Mouse (Mus musculus) limb, embryonic 15.5 days (tissue): ENCODE measurements at regions not wholly inside any gene's neighbourhood (a gene's known extent, or its start where the extent isn't known, plus 50 kb on each side); places are given as distances from the start of the nearest gene placed in this dataset.
"Not testable (repeated sequence)": the region's sequence is repeated elsewhere in the genome, so short reads cannot be mapped to it uniquely, and the experiment has no call there.

Experiments used
- ATAC-seq: fragments of 200-750 bp; cut with Nextera tagmentation; 2 replicates; pipeline ENCODE4 v1.8.0; 2017; ENCODE audit warnings: low read depth, moderate TSS enrichment; ENCODE audit not compliant: insufficient number of reproducible peaks, low FRiP score, low TSS enrichment
- H3K27ac ChIP-seq: fragments of 300-500 bp; sonication (generic); 2 replicates; pipeline ENCODE4 v1.5.1; 2015; ENCODE audit warnings: moderate library complexity, mild to moderate bottlenecking, inconsistent platforms
- H3K27me3 ChIP-seq: fragments of 300-500 bp; sonication (generic); 2 replicates; pipeline ENCODE4 v1.6.1; 2015; ENCODE audit warnings: inconsistent platforms
- H3K36me3 ChIP-seq: fragments of 300-500 bp; sonication (generic); 2 replicates; pipeline ENCODE4 v1.6.1; 2015; ENCODE audit warnings: inconsistent platforms
- H3K4me1 ChIP-seq: fragments of 300-500 bp; sonication (generic); 2 replicates; pipeline ENCODE4 v1.6.1; 2015; ENCODE audit warnings: inconsistent platforms
- H3K4me2 ChIP-seq: fragments of 300-500 bp; sonication (generic); 2 replicates; pipeline ENCODE4 v1.6.1; 2015; ENCODE audit warnings: mild to moderate bottlenecking, inconsistent platforms
- H3K4me3 ChIP-seq: fragments of 300-500 bp; sonication (generic); 2 replicates; pipeline ENCODE4 v1.5.1; 2015; ENCODE audit warnings: mild to moderate bottlenecking, inconsistent platforms
- H3K9ac ChIP-seq: fragments of 300-500 bp; sonication (generic); 2 replicates; pipeline ENCODE4 v1.6.1; 2015; ENCODE audit warnings: inconsistent platforms
- H3K9me3 ChIP-seq: fragments of 300-500 bp; sonication (generic); 2 replicates; pipeline ENCODE4 v1.6.1; 2016; ENCODE audit warnings: inconsistent platforms
- WGBS: fragments of 180-500 bp; shearing (Covaris S2); methylation state at CpG from one replicate; pipeline ENCODE4 v1.1.7; 2015; 5-methylcytosine and 5-hydroxymethylcytosine counted together

DNA sequence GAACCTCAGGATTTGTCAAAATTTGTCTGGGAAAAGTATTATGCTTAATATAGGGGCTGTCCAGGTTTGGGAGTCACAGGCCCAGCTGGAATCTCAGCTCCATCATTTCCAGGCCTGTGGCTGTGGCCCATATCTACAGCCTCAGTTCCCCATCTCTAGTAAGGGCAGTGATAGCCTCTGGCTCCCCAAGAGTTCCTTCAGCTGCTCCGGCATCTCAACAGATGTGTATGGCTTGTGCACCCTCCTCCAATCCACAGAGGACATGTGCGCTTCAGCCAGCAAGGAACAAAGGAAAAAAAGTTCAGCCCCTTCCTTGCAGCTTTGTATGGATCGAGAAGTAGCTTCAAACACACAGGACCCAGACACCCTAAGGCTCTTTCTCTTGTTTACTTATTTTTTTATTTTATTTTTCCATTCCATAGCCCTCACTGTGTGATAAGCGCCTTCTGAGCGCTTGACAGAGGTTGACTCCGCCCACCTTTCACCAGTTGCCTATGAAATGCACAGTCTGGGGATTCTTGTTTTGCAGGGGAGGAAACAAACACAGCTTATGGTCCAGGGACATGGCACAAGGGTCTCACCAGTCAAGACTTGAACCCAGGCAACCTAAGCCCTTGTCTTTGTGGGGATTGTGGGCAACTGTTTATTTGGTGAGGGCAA, 222.3 kb upstream of the Klf3 start:
- WGBS, result 75% methylated on average over 6 of the region's 6 CpGs
- Histone ChIP-seq H3K4me2 (no peak overlapping the region), H3K9me3 (no peaks in the 10 kb centered on the region), H3K4me1 (peaks cover 36% of the 10 kb centered on the region), H3K27ac (no peak overlapping the region), H3K4me3 (no peak overlapping the region), H3K36me3 (no peaks in the 10 kb centered on the region), H3K9ac (no peak overlapping the region), H3K27me3 (0 out of 2 replicates have a peak, but pooled peaks cover 4% of the 10 kb centered on the region)
- no peak for ATAC-seq

DNA sequence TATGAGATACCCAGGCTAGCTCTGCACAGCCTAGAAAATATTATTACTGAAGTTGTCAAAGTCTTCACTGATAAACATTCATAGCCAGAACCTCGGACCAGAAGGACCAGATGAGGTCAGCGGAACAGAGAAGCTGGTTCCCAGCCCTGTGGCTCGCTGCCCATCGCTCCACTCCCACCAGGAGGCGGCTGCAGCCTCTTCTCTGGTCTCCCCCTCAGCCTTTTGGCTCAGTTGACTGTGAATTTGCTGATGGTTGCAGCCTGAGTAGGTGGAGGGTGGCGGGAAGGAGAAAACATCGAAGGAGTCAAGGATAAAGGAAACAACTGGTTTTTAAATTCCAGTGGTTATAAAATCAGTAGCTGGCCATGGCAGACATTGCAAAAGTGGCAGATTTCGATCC, 221.7 kb upstream of the Klf3 start:
- H3K27me3 ChIP-seq, result 0 out of 2 replicates have a peak, but pooled peaks cover 4% of the 10 kb centered on the region
- H3K27ac ChIP-seq, result no peak overlapping the region
- no peak for ATAC-seq
- H3K9me3 ChIP-seq, result no peaks in the 10 kb centered on the region
- WGBS, result 53% methylated on average over 8 of the region's 8 CpGs
- peaks cover 31% of the 10 kb centered on the region for H3K4me1 ChIP-seq
- H3K9ac ChIP-seq, result no peak overlapping the region
- no peak overlapping the region for H3K4me3 ChIP-seq
- H3K36me3 ChIP-seq, result no peaks in the 10 kb centered on the region
- no peak overlapping the region for H3K4me2 ChIP-seq

DNA sequence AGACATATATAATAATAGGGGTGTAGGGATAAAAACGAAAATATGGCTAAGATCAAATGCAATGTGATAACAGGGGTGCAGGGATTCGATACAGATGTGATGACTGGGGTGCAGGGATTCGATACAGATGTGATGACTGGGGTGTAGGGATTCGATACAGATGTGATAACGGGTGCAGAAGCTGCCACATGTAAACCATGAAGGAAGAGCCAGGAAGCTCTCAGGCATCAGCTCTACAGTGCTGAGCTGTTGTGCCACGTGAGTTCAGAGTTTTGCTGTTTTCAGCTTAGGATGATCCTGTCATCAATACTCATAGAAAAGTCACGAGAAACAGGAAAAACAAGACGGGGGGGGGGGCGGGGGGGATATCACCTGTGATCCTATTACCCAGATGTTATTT, 221.2 kb upstream of the Klf3 start:
- H3K27me3 ChIP-seq, result 0 out of 2 replicates have a peak, but pooled peaks cover 4% of the 10 kb centered on the region
- ATAC-seq, result no peak
- WGBS, result 50% methylated on average over 9 of the region's 9 CpGs
- peaks cover 25% of the 10 kb centered on the region for H3K4me1 ChIP-seq
- no peak overlapping the region for H3K9ac ChIP-seq
- no peaks in the 10 kb centered on the region for H3K9me3 ChIP-seq
- no peak overlapping the region for H3K4me2 ChIP-seq
- H3K27ac ChIP-seq, result no peak overlapping the region
- H3K36me3 ChIP-seq, result no peaks in the 10 kb centered on the region
- H3K4me3 ChIP-seq, result no peak overlapping the region

DNA sequence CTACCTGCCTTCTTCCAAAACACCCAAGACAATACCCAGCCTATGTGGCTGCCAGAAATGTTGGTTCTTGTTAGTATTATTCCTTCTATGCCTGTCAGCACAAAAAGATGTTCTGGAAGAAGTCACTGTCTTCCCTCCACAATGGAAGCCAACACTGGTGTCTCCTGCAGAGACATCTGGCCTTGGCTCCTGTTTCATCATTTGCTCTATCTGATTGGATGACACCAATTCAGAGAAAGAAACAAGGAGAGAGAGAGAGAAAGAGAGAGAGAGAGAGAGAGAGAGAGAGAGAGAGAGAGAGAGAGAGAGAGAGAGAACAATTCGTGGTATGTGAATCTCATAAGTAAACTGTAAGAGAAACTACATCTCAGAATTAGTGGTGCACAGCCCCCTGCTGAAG, 218.9 kb upstream of the Klf3 start:
- 0 out of 2 replicates have a peak, but pooled peaks cover 4% of the 10 kb centered on the region for H3K27me3 ChIP-seq
- H3K4me2 ChIP-seq, result no peak overlapping the region
- H3K4me1 ChIP-seq, result peaks cover 31% of the 10 kb centered on the region
- no peak overlapping the region for H3K27ac ChIP-seq
- WGBS, result 79% methylated on average over 1 of the region's 1 CpGs
- H3K4me3 ChIP-seq, result no peak overlapping the region
- H3K36me3 ChIP-seq, result no peaks in the 10 kb centered on the region
- no peaks in the 10 kb centered on the region for H3K9me3 ChIP-seq
- ATAC-seq, result no peak
- no peak overlapping the region for H3K9ac ChIP-seq

DNA sequence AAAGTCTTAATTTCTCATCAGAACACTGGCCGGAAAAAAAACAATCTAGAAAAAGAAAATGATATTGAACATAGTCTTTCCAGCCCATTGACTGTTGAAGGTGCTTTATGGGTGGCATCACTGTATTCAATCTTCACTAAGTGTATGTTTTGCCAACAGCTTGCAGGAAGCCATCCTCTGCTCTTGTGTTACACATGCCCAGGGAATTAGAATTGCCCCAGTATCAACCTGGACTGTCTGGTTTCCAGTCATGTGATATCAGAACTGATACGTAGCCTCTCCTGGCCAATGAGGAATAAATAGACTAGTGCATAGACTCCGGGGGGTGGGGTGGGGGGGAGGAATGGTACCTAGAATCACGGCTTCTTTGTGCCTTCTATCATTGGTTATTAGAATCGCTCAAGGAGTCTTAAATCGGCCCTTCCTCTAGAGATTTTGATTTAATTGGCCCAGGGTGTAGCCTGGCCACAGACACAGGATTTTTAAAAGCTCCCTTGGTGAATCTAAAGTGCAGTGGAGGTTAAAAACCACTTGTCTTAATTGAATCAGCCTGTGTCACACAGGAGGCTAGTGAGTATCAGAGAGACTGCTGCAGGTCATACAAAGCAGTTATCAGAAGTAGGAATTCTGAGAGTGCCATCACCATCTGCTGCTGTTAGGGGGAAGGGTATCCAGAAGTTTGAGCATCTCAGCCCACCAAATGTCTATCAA, 218.0 kb upstream of the Klf3 start:
- H3K9ac ChIP-seq, result no peak overlapping the region
- no peak overlapping the region for H3K4me2 ChIP-seq
- H3K27me3 ChIP-seq, result 0 out of 2 replicates have a peak, but pooled peaks cover 4% of the 10 kb centered on the region
- H3K27ac ChIP-seq, result no peak overlapping the region
- H3K4me3 ChIP-seq, result no peak overlapping the region
- no peaks in the 10 kb centered on the region for H3K36me3 ChIP-seq
- whole genome bisulfite sequencing, result 58% methylated on average over 6 of the region's 6 CpGs
- no peak for ATAC-seq
- peaks cover 21% of the 10 kb centered on the region for H3K4me1 ChIP-seq
- H3K9me3 ChIP-seq, result no peaks in the 10 kb centered on the region

DNA sequence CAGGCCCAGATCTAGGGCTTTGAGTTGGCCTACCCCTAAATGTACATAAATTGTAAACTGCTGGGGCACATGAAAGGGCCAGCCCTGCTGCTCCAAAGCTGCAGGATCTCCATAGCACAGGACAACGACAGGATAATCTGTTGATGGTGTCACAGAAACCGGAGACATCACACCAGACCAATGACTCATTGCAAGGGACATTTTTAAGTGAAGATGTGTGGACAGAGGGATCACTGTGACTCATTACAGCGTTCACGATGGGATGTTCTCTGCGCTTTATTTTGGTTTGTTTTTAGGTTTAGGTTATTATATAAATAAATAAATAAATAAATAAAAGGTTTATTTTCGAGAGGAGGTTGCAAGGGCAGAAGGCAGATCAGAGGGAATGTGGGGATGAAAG, 216.9 kb upstream of the Klf3 start:
- Histone ChIP-seq H3K27me3 (0 out of 2 replicates have a peak, but pooled peaks cover 4% of the 10 kb centered on the region), H3K4me2 (no peak overlapping the region), H3K36me3 (no peaks in the 10 kb centered on the region), H3K4me1 (peaks cover 12% of the 10 kb centered on the region), H3K27ac (no peak overlapping the region), H3K9me3 (no peaks in the 10 kb centered on the region), H3K4me3 (no peak overlapping the region), H3K9ac (no peak overlapping the region)
- no peak for ATAC-seq
- WGBS, result 85% methylated on average over 6 of the region's 6 CpGs

DNA sequence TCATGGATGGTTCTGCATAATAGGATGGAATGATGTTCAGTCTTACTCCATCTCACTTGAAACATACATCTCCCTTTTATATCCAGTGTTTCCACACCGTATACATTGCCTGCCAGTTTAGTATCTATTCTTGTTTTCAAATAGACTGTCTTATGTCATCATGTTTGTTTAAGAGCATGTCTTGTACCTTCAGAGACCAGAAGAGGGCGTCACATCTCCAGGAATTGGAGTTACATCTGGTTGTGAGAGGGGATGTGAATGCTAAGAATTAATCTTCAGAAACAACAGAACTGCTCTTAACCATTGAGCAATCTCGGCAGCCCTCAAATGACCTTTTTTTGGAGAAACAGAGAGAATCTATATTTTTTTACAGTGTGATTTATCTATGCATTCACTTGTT, 216.3 kb upstream of the Klf3 start:
- no peak overlapping the region for H3K9ac ChIP-seq
- no peak overlapping the region for H3K27ac ChIP-seq
- H3K4me3 ChIP-seq, result no peak overlapping the region
- 86% methylated on average over 3 of the region's 3 CpGs for WGBS
- H3K36me3 ChIP-seq, result no peaks in the 10 kb centered on the region
- peaks cover 6% of the 10 kb centered on the region for H3K4me1 ChIP-seq
- ATAC-seq, result no peak
- H3K4me2 ChIP-seq, result no peak overlapping the region
- 0 out of 2 replicates have a peak, but pooled peaks cover 4% of the 10 kb centered on the region for H3K27me3 ChIP-seq
- H3K9me3 ChIP-seq, result no peaks in the 10 kb centered on the region

DNA sequence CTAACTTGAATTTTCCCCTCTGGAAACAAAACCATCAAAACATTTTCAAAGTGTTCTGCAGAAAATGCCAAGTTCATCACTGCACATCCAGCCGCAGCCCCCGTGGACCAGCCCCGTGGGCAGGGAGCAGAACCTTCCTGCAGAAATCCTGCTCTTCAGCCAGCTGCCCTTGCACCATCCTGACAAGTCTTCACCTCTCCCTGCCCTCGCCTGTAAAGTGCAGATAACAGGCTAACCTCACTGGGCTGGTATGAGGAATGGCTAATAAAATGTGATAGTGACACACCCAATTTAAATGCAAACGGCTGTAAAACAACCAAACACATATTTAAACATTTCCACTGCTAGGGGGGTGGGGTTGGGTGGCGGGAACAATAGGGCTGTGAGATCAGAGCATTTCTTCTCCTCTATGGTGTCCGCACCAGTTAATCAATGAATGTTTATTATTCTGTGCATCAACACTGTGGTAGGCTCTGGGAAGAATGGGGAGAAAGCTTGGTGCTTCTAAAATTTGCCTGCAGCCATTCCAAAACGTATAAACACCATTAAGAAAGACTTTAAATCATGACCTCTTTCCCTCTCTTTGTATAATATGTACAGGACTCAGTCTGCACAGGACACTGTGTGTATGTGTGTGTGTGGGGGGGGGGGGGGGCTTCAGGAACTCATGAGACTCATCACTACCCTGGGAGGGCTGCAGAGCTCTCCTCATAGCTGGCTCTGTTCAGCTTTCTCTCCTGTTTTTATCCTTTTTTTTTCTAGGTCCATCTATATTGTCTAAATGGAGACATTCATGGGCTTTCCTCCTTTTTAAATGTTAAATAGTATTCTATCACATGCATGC, 215.1 kb upstream of the Klf3 start:
- 0 out of 2 replicates have a peak, but pooled peaks have one; percentile 55 for ATAC-seq
- no peaks in the 10 kb centered on the region for H3K9me3 ChIP-seq
- H3K27ac ChIP-seq, result no peak overlapping the region; the same call in 1 of the 2 replicates

DNA sequence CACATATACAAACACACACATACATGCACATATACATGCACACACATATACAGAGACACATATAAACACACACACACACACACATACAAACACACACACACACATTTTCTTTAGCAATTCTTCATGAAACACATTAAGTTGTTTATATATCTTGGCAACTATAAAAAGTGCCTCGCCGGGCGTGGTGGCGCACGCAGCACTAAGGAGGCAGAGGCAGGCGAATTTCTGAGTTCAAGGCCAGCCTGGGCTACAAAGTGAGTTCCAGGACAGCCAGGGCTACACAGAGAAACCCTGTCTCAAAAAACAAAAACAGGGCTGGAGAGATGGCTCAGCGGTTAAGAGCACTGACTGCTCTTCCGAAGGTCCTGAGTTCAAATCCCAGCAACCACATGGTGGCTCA, 214.4 kb upstream of the Klf3 start:
- H3K9ac ChIP-seq, H3K9me3 ChIP-seq, H3K27me3 ChIP-seq, ATAC-seq, H3K4me1 ChIP-seq, H3K4me2 ChIP-seq, H3K27ac ChIP-seq, H3K4me3 ChIP-seq, H3K36me3 ChIP-seq: not testable (repeated sequence)
- 94% methylated on average over 8 of the region's 8 CpGs for WGBS

More for the DNA sequence above, 215.1 kb upstream of the Klf3 start:
- Histone ChIP-seq H3K4me2 (no peak overlapping the region), H3K27me3 (0 out of 2 replicates have a peak, but pooled peaks cover 4% of the 10 kb centered on the region), H3K36me3 (no peaks in the 10 kb centered on the region), H3K9ac (no peak overlapping the region), H3K4me1 (peaks cover 6% of the 10 kb centered on the region), H3K4me3 (no peak overlapping the region)
- WGBS, result 19% methylated on average over 8 of the region's 8 CpGs

DNA sequence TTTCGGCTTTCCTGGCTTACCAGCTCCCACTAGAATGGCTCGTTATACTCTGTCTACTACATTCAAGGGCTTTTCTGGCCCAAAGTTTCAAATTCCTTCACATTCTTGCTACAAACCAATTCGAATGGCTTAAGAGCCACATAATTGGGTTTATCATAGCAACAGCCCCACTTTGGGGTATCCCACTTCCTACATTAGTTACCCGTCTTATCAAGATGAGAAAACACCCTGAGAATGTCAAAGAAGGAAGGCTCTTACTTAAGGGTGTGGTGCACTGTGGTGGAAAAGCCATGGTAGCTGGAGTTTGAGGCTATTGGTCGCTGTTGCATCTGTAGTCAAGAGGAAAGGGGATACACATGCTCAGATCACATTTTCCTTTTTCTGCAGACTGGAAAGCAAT, 213.2 kb upstream of the Klf3 start:
- Histone ChIP-seq H3K36me3 (no peaks in the 10 kb centered on the region), H3K27ac (no peak overlapping the region), H3K4me1 (peaks cover 18% of the 10 kb centered on the region), H3K9me3 (no peaks in the 10 kb centered on the region), H3K27me3 (no peaks in the 10 kb centered on the region), H3K4me3 (no peak overlapping the region), H3K4me2 (no peak overlapping the region), H3K9ac (no peak overlapping the region)
- 78% methylated on average over 5 of the region's 5 CpGs for WGBS
- no peak for ATAC-seq

DNA sequence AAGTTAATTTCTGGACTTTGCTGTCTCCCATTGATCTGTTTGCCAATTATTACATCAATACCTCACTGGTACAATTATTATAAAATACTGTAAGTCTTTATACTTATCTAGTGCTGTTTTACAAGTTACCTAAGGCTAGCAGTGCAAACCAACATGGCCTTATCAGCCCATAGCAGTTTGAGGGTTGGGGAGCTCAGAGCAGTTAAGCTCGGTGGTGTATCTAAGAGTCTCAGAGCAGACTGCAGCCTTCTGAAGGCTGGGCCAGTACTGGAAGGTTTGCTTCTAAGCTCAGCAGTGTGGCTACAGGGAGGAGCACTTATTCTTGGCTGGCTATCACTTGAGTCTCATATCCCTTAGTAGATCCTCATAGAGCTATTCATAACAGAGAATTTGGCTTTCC, 212.4 kb upstream of the Klf3 start:
- ATAC-seq, result no peak
- no peaks in the 10 kb centered on the region for H3K36me3 ChIP-seq
- no peak overlapping the region for H3K9ac ChIP-seq
- peaks cover 24% of the 10 kb centered on the region for H3K4me1 ChIP-seq
- H3K27me3 ChIP-seq, result no peaks in the 10 kb centered on the region
- WGBS, result 79% methylated on average over 1 of the region's 1 CpGs
- H3K27ac ChIP-seq, result no peak overlapping the region
- no peak overlapping the region for H3K4me3 ChIP-seq
- H3K4me2 ChIP-seq, result no peak overlapping the region
- H3K9me3 ChIP-seq, result no peaks in the 10 kb centered on the region

DNA sequence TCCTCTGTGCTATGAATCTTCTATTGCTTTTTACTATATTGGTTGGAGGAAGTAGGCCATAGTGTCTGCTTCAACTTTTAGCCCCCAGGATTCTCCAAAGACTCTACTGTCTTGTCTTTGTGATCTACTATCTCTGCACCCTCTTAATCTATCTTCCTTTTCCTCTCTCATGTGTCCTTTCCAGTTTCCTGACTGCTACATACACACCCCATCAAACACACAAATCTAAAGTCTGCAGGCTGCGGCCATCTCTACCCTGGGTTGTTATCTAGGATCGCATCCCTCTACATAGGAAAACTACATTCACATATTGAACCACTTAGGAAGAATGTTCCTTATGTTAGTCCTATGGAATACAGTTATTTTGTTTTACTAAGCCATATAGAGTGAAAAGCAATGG, 211.4 kb upstream of the Klf3 start:
- H3K27ac ChIP-seq, result no peak overlapping the region
- H3K4me3 ChIP-seq, result no peak overlapping the region
- no peaks in the 10 kb centered on the region for H3K27me3 ChIP-seq
- ATAC-seq, result no peak
- H3K4me2 ChIP-seq, result no peak overlapping the region
- no peaks in the 10 kb centered on the region for H3K9me3 ChIP-seq
- peaks cover 32% of the 10 kb centered on the region for H3K4me1 ChIP-seq
- 90% methylated on average over 2 of the region's 2 CpGs for WGBS
- H3K9ac ChIP-seq, result no peak overlapping the region
- H3K36me3 ChIP-seq, result no peaks in the 10 kb centered on the region
